Mouse (Mus musculus): ENCODE data around the gene Cyp26b1.

Gene Cyp26b1

GRCm38 (mm10) chr6:84562948-84563347 lies 30.8 kb downstream of the Cyp26b1 start:
- no peak for DNase-seq (ENCODE audit: low spot score)

GRCm38 (mm10) chr6:84561171-84561570 lies 32.5 kb downstream of the Cyp26b1 start:
- no peak for DNase-seq (ENCODE audit: low spot score)

- DNase-seq (ENCODE audit: low spot score): no peak
These were observed 43.8 kb downstream of the Cyp26b1 start for GRCm38 (mm10) chr6:84549852-84550437.

GRCm38 (mm10) chr6:84545428-84545827 lies 48.3 kb downstream of the Cyp26b1 start:
- no peak for DNase-seq (ENCODE audit: low spot score)

- DNase-seq (ENCODE audit: low spot score): no peak
These were observed 49.3 kb downstream of the Cyp26b1 start for GRCm38 (mm10) chr6:84544359-84544758.

GRCm38 (mm10) chr6:84543516-84543915 lies 50.2 kb downstream of the Cyp26b1 start:
- no peak for DNase-seq (ENCODE audit: low spot score)

- DNase-seq (ENCODE audit: low spot score): no peak
These were observed 53.8 kb downstream of the Cyp26b1 start for GRCm38 (mm10) chr6:84539924-84540323.

- no peak for DNase-seq (ENCODE audit: low spot score)
These were observed 55.0 kb downstream of the Cyp26b1 start for GRCm38 (mm10) chr6:84538681-84539080.

GRCm38 (mm10) chr6:84537611-84538197 lies 56.0 kb downstream of the Cyp26b1 start:
- DNase-seq (ENCODE audit: low spot score): no peak

GRCm38 (mm10) chr6:84534944-84535343 lies 58.8 kb downstream of the Cyp26b1 start:
- no peak for DNase-seq (ENCODE audit: low spot score)

GRCm38 (mm10) chr6:84529912-84530311 lies 63.8 kb downstream of the Cyp26b1 start:
- DNase-seq (ENCODE audit: low spot score): no peak

GRCm38 (mm10) chr6:84524901-84525601 lies 68.7 kb downstream of the Cyp26b1 start:
- no peak for DNase-seq (ENCODE audit: low spot score)
